Mouse (Mus musculus) left cerebral cortex, adult 9 months (tissue): ENCODE data around the gene Atp8b5.

ENCODE experiments used
- DNase-seq, 2 experiments: peaks; one replicate each; pipeline ENCODE4 v3.0.0; 2022; ENCODE audit warnings: low spot score in 2 of 2

Atp8b5 gene

DNA sequence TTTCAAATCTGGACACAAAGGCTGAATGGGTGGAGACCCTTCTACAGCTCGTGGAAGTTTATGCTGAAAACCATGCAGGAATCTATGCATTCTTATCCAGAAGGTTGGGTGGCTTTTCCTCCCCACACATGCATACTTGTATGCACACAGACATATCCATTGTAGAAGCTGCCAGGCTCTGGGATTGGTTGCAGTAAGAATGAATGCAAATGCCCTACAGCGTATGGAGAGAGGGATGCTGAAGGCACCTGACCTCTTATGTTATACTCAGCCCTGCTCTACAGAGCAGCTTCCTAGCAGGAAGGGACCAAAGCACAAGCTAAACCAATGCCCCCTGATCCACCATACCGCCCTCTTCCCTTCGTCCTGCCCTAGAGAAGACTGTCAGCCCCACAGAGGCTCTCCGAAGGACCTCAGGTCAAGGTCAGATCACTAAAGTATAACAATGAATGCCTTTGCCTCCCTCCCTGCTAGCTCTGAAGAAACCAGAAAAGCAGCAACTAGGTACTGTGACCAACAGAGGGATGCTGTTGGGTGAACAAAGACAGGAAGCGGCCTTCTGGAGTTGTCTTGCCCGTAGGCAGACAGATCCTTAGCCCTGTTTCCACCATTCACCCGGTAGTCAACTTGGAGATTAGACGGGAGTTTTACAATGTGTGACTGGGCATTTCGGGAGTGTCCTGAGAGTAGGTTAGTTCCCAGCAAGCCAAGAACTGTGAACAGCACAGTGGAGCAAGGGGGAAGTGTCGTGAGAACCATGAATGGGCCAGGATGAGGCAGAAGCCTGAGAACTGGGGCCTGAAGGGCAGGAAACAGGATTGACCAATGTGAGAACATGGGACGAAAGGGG, 140.3 kb downstream of the Atp8b5 start:
- DNase-seq = no peak

DNA sequence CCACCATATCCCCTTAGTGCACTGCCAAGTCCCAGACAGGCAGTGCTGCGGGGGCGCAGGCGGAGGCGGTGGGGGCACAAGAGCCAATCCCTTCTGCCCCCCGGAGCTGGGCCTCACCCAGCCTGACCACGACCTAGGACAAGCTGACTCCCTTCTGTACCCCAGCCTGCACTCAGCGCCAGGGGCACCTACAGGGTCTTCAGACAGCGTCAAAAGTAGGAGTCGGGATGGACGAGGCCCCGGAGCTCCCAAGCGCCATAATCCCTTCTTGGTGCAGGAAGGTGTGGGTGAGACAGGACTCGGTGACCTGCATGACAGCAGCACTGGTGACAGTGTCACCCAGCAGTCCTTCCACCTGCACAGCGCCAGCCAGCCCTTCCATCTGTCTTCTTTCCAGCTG, 147.8 kb downstream of the Atp8b5 start:
- no peak for DNase-seq

DNA sequence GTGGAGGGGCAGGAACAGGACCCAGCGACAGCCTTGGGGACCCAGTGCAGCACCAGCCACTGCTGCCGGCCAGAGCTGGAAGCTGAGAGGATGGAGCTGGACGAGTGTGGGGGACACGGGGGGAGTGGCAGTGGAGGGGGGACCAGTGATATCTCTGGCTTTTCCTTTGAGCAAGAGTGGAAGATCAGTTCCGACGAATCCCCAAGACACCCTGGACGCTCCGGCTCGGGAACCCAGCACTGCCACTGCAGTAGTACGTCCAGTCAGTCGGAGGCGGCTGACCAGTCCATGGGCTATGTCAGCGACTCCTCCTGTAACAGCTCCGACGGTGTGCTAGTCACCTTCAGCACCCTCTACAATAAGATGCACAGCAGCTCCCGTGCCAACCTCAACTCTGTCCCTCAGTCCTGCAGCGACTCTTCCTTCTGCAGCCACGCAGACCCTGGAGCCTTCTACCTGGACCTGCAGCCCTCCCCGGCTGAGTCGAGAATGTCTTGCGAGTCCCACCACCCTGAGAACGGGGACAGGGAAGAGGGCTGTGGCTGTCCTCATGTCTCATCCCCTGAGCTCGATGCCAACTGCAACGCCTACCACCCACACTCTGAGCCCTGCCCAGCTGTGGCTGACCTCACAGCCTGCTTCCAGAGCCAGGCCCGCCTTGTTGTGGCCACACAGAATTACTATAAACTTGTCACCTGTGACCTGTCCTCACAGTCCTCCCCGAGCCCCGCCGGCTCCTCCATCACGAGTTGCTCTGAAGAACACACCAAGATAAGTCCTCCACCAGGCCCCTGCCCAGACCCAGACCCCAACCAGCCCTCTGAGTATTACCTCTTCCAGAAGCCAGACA, 148.5 kb downstream of the Atp8b5 start:
- DNase-seq = no peak

DNA sequence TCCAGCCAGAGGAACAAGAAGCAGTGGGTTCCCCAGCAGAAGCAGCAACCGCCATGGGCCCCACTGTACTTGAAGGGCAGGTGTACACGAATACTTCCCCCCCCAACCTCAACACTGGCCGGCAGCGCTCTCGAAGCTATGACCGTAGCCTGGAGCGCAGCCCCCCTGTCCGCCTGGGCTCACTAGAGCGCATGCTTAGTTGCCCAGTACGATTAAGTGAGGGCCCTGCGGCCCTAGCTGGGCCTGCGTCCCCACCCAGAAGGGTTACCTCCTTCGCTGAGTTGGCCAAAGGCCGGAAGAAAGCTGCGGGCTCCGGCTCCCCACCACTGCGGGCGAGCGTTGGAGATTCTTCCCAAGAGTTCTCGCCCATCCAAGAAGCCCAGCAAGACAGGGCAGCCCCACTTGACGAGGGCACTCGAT, 149.1 kb downstream of the Atp8b5 start:
- DNase-seq = no peak

DNA sequence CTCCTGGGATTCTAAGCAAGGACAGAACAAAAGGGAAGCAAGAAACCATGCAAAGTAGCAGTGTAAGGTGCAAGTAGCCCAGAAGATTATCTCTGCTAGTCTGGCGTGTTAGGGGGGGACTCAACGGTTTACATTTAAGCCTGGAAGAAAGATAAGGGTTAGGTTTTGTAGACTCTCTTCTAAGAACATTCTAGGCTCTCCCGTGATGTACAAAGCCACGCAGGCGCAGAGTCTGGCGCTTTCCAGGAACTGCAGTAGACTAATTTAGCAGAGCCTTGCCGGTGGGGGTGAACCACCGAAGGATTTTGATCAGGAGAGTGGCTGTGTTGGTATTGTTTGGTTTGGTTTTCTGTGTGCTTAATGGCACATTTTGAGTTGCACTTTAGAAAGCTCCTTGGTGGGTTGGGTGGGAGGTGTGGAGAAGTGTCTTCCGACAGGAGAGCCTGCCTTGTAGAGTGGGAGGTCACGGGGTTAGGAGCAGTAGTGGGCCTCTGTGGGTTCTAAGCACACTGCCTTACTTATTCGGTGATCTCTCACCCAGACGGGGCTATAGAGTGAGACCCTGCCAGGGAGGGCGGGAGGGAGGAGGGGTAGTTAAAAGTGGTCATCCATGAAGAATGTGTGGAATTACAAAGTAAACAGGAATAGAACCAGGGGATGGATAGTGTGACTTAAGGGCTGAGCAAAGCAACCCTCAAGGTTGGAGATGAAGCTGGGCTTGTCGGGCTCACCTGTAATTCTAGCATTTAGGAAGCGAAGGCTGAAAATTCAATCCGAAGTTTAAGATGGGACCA, 150.5 kb downstream of the Atp8b5 start:
- no peak for DNase-seq

DNA sequence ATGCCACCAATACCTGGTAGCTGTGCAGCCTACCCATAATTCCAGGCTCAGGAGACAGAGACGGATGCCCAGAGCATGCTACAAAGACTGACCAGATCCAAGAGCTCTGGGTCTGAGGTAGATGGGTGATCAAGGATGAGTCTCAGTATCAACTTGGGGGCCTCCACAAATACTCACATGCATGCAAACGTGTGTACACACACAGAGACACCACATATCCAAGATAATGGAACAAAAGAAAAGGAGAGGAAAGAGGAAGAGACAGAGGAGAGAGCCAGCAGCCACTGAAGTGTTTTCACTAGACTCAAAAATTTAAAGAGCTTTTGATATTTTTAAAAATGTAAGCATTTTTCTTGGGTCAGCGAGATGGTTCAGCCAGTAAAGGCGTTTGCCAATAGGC, 151.5 kb downstream of the Atp8b5 start:
- DNase-seq = no peak

DNA sequence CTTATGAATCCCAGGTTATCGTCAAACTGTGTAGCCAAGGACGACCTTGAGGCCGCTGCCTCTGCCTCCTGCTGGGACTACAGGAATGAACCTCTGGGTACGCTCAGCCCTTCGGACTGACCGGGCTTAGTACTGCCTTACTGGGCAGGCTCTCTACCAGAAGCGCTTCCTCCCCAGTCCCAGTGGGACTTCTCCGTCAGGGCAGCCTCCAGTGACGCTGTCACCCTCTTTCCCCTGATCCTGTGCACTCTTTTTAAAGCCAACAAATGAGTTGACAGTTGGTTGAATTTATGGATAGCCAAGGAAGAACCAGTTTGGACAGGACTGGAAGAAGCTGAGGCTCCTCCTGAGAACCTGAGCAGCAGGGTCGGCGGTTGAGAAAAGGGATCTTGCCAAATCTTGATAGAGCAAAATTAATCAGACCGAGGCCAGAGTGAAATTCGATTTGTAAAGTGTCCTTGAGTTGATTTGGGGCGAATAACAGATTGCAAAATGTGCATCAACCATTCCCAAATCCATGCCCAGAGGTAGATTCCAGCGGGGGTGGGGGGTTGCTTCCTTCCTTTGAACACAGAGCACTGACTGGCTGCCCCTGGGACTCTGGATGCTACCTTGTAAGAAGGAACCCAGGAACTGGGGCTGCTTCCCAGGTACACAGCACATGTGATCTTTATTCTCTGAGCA, 152.2 kb downstream of the Atp8b5 start:
- no peak for DNase-seq

DNA sequence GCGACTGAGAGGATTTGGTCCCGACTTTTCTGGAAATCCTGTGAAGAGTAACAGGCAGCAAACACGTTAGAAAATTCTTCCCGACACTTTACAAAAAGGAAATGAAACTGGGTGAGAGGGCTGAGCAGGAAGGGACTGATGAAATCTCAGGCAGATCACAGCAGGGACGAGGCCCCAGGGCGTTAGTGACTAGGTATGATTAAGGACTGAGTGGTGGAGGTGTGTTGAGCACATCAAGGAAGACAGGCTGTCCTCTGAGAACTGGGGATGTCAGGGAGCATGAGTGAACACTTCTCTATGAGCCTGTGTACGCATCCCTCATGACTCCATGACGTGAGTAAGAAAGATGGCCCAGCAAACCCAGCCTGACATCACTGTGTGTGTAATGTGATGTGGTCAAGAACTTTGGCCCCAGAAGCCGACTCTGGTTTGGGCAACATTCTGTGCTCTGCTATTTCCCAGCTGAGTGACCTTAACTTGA, 152.9 kb downstream of the Atp8b5 start:
- DNase-seq = no peak

DNA sequence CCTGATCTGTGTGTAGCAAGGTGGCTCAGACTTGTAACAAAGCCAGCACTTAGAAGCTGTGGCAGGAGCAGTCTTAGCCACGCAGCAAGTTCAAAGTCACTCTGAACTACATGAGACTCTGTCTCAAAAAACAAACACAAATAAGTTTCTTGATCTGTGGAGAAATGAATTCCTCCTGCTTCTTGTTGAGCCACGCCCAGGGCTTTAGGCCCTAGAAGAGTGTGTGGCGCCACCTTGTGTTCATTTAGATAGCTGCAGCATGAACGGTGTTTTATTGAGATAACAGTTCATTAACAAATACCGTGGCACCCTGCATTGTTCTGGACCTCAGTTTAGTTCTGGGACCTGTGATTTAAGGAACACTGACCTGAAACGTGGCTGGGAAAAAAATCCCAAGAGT, 153.3 kb downstream of the Atp8b5 start:
- peak; percentile 42 to 85 for DNase-seq

DNA sequence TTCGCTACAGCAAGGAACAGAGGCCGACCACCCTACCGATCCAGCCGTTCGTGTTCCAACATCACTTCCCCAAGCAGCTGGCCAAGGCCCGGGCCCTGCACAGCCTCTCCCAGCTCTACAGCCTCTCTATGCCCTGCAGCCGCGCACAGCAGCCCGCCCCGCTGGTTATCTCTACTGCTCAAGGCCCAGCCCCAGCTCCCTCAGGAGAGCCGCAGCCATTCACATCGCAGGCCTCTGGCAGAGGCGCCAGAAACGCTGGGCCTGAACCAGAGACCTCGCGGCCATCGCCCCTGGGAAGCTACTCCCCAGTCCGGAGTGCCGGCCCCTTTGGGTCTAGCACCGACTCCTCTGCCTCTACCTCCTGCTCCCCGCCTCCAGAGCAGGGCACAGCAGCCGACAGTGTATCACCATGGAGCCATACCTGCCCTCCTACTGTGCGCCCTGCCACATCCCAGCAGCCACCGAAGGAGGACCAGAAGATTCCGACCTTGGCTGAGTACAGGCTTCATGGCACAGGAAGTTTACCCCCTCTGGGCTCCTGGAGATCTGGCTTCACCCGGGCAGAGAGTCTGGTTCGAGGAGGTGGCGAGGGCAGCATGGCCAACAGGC, 154.8 kb downstream of the Atp8b5 start:
- no peak for DNase-seq
